Mouse (Mus musculus) heart, embryonic 15.5 days (tissue): ENCODE measurements at regions not wholly inside any gene's neighbourhood (a gene's known extent, or its start where the extent isn't known, plus 50 kb on each side); places are given as distances from the start of the nearest gene placed in this dataset.

ENCODE experiments used
- ATAC-seq: fragments of 200-750 bp; cut with Nextera tagmentation; replicated peaks from 2 replicates; pipeline ENCODE4 v1.8.0; 2017; ENCODE audit warnings: low read depth, moderate TSS enrichment; ENCODE audit not compliant: insufficient number of reproducible peaks, insufficient read depth, low FRiP score
- H3K27ac ChIP-seq: fragments of 300-500 bp; sonication (generic); 2 replicates; pipeline ENCODE4 v1.5.1; 2015; ENCODE audit warnings: mild to moderate bottlenecking, inconsistent platforms
- H3K27me3 ChIP-seq: fragments of 300-500 bp; sonication (generic); 2 replicates; pipeline ENCODE4 v1.6.1; 2015; ENCODE audit warnings: inconsistent platforms
- H3K36me3 ChIP-seq: fragments of 300-500 bp; sonication (generic); 2 replicates; pipeline ENCODE4 v1.6.1; 2015; ENCODE audit warnings: mild to moderate bottlenecking, inconsistent platforms
- H3K4me1 ChIP-seq: fragments of 300-500 bp; sonication (generic); replicated peaks from 2 replicates; pipeline ENCODE4 v1.6.1; 2015; ENCODE audit warnings: inconsistent platforms
- H3K4me2 ChIP-seq: fragments of 300-500 bp; sonication (generic); 2 replicates; pipeline ENCODE4 v1.6.1; 2015; ENCODE audit warnings: inconsistent platforms, mild to moderate bottlenecking, moderate library complexity
- H3K4me3 ChIP-seq: fragments of 300-500 bp; sonication (generic); 2 replicates; pipeline ENCODE4 v1.5.1; 2015; ENCODE audit warnings: mild to moderate bottlenecking, inconsistent platforms
- H3K9ac ChIP-seq: fragments of 300-500 bp; sonication (generic); 2 replicates; pipeline ENCODE4 v1.6.1; 2015; ENCODE audit warnings: mild to moderate bottlenecking, inconsistent platforms
- H3K9me3 ChIP-seq: fragments of 300-500 bp; sonication (generic); replicated peaks from 2 replicates; pipeline ENCODE4 v1.6.1; 2016; ENCODE audit warnings: inconsistent platforms
- WGBS: fragments of 180-500 bp; shearing (Covaris S2); methylation state at CpG from one replicate; pipeline ENCODE4 v1.1.7; 2015; ENCODE audit warnings: mixed read lengths; 5-methylcytosine and 5-hydroxymethylcytosine counted together

DNA sequence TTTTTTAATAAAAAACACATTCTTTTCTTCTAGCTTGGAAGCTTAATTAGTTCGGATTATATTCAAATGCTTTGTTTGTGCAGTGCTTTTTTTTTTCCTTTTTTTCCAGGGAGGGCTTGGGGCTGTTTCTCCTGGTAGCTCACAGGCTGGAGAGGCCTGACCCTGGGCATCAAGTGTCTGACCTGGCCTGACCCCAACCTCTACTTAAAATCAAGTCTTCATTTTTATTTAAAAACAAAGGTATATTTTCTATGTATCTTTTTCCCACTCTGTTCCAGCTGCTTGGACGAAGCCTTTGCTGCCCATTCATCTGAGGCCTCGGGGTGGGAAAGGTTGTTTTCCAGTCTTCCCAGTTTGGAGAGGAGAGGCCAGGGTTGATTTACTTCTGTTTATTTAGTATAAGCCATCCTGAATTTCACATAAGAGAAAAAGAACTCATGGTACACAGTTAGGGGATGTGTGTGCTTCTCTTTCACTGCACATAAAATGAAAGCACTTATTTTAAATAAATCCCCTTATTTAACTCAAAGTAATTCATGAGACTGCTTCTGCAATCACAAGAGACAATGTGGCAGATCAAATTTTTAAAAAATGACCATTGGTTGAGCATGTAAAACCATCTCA, 539.1 kb downstream of the Ptprc start:
- 74% methylated on average over 3 of the region's 3 CpGs for WGBS
- Histone ChIP-seq H3K4me1 (no peaks in the 10 kb centered on the region), H3K27ac (no peak overlapping the region), H3K4me3 (no peak overlapping the region), H3K9me3 (no peaks in the 10 kb centered on the region), H3K36me3 (no peaks in the 10 kb centered on the region), H3K4me2 (no peak overlapping the region), H3K9ac (no peak overlapping the region), H3K27me3 (no peaks in the 10 kb centered on the region)
- ATAC-seq = no peak

DNA sequence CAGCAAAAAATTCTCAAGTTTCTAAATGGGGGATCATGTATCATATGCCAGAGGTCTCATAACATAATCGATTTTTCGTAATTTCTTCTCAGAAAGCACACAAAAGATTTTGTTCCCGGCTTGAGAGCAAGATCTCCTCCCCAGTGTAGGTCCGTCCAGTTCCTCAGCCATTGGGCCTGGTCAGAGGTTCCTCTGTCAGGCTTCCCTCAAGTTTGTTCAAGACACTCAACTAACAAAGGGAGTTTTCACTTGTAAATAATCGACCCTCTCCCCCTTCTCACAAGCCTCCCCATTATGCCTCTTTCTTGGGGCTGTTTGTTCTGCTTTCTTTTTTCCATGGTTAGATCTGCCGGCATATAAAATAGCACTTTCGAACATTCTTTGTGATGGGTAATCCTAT, 539.7 kb downstream of the Ptprc start:
- no peak overlapping the region for H3K27ac ChIP-seq
- WGBS = 78% methylated on average over 7 of the region's 7 CpGs
- no peak overlapping the region for H3K9ac ChIP-seq
- ATAC-seq = no peak
- no peaks in the 10 kb centered on the region for H3K36me3 ChIP-seq
- H3K27me3 ChIP-seq = no peaks in the 10 kb centered on the region
- H3K4me3 ChIP-seq = no peak overlapping the region
- no peaks in the 10 kb centered on the region for H3K9me3 ChIP-seq
- no peaks in the 10 kb centered on the region for H3K4me1 ChIP-seq
- H3K4me2 ChIP-seq = no peak overlapping the region

DNA sequence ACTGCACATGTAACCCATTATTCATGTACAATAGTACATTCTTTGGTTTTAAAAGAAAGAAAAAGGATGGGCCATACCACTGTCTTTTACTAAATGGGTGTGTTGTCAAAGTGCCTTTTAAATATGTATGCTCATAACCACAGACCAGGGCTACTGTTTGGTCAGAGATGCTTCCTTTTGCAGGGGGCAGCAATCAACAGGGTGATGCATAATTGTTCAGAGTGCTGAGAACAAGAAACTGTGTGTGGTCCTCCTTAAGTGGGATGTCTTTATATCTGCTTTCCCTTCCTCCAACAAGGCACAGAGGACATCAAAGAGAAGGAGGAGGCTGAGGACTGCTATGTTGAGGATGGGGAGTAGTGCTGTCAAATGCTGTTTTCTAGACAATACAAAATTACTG, 544.0 kb downstream of the Ptprc start:
- Histone ChIP-seq H3K4me3 (no peak overlapping the region), H3K4me2 (no peak overlapping the region), H3K27me3 (no peaks in the 10 kb centered on the region), H3K9me3 (no peaks in the 10 kb centered on the region), H3K36me3 (no peaks in the 10 kb centered on the region), H3K27ac (no peak overlapping the region), H3K9ac (no peak overlapping the region), H3K4me1 (no peaks in the 10 kb centered on the region)
- ATAC-seq = no peak

DNA sequence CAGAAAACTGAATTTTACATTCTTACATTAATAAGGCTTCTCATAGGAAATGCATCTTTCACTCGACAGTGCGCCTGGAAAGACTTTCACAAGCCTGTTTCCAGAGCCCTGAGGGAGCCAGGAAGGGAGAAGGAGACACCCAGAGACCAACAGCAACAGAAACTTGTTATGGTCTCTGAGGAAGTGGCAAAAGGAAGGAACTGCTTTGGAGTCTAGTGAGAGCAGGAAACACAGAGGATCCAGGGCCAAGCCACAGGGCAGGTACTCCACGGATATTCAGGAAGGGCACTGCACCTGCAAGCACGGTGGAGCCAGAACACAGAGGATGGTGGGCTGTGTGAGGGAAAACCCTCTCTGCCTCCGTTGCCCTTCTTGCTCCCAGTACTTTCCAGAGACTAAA, 554.8 kb downstream of the Ptprc start:
- Histone ChIP-seq H3K4me1 (0 out of 2 replicates have a peak, but pooled peaks cover 5% of the 10 kb centered on the region), H3K9ac (no peak overlapping the region), H3K36me3 (no peaks in the 10 kb centered on the region), H3K9me3 (no peaks in the 10 kb centered on the region), H3K4me2 (no peak overlapping the region), H3K27ac (peak overlapping the region; percentile 34), H3K4me3 (no peak overlapping the region), H3K27me3 (no peaks in the 10 kb centered on the region)
- ATAC-seq = no peak
- 65% methylated on average over 5 of the region's 5 CpGs for WGBS

DNA sequence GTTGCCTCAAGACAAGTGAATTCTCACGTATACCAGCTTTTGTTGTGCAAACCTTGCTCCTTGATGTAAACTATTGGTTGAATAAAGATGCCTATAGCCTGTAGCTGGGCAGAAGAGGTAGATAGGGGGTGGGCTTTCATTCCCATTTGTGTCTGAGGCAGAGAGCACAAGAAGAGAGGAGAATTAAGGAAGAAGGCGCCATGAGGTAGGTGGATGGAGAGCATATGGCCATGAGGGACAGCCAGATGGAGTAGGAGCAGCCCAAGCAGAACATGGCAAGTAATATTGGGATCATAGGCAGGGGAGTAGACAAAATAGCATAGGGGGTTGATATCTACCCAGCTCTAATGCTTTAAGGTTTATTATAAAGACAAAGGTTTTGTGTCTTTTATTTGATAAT, 557.3 kb downstream of the Ptprc start:
- Histone ChIP-seq H3K4me2 (no peak overlapping the region), H3K36me3 (no peaks in the 10 kb centered on the region), H3K4me3 (no peak overlapping the region), H3K9ac (no peak overlapping the region), H3K4me1 (0 out of 2 replicates have a peak, but pooled peaks cover 5% of the 10 kb centered on the region), H3K27me3 (no peaks in the 10 kb centered on the region), H3K9me3 (no peaks in the 10 kb centered on the region), H3K27ac (no peak overlapping the region)
- ATAC-seq = no peak
- 90% methylated on average over 2 of the region's 2 CpGs for WGBS

DNA sequence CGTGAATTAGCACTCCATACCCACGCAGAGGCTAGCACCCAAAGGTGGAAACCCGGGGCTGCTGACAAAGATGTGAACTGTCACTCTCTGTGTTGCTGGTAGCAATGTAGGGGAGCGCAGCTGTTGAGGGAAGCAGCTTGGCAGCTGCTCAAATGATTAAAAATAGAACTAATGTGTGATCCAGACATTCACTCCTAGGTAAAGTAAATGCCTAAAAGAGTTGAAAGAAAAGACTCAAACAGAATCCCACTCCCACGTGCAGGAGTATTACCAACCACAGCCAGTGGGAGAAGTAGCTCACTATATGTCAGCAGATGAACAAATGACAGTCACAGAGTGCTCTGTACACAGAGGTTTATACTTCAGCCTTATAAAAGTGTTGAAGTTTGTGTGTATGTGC, 558.0 kb downstream of the Ptprc start:
- H3K27me3 ChIP-seq = no peaks in the 10 kb centered on the region
- no peak overlapping the region for H3K4me3 ChIP-seq
- 0 out of 2 replicates have a peak, but pooled peaks cover 5% of the 10 kb centered on the region for H3K4me1 ChIP-seq
- peak; percentile 67; the same call in 1 of the 2 replicates for ATAC-seq
- H3K4me2 ChIP-seq = no peak overlapping the region; the same call in 1 of the 2 replicates
- H3K27ac ChIP-seq = peak overlapping the region; percentile 18
- no peaks in the 10 kb centered on the region for H3K36me3 ChIP-seq
- 29% methylated on average over 5 of the region's 5 CpGs for WGBS
- H3K9ac ChIP-seq = no peak overlapping the region
- H3K9me3 ChIP-seq = no peaks in the 10 kb centered on the region

DNA sequence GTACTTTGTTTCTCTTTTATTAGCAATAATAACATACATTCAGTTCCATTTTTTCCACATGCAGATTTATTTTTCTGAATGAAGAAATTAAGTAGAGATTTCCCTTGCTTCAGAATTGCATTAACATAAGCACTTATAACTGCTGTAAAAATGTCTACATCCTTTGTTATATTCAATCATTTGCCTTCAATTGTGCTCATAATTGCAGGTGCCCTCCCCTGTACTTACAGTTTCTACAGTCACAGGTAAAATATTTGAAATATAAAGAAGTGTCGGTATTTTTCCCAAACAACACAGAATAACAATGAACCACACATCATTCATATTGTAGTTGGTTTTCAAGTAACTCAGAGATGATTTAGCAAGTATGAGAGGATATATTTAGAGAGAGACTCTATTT, 568.8 kb downstream of the Ptprc start:
- no peak for ATAC-seq
- WGBS = 80% methylated on average over 1 of the region's 1 CpGs
- no peak overlapping the region for H3K27ac ChIP-seq
- H3K4me3 ChIP-seq = no peak overlapping the region
- no peaks in the 10 kb centered on the region for H3K9me3 ChIP-seq
- H3K36me3 ChIP-seq = no peaks in the 10 kb centered on the region
- no peaks in the 10 kb centered on the region for H3K27me3 ChIP-seq
- H3K4me2 ChIP-seq = no peak overlapping the region
- no peaks in the 10 kb centered on the region for H3K4me1 ChIP-seq
- H3K9ac ChIP-seq = no peak overlapping the region

DNA sequence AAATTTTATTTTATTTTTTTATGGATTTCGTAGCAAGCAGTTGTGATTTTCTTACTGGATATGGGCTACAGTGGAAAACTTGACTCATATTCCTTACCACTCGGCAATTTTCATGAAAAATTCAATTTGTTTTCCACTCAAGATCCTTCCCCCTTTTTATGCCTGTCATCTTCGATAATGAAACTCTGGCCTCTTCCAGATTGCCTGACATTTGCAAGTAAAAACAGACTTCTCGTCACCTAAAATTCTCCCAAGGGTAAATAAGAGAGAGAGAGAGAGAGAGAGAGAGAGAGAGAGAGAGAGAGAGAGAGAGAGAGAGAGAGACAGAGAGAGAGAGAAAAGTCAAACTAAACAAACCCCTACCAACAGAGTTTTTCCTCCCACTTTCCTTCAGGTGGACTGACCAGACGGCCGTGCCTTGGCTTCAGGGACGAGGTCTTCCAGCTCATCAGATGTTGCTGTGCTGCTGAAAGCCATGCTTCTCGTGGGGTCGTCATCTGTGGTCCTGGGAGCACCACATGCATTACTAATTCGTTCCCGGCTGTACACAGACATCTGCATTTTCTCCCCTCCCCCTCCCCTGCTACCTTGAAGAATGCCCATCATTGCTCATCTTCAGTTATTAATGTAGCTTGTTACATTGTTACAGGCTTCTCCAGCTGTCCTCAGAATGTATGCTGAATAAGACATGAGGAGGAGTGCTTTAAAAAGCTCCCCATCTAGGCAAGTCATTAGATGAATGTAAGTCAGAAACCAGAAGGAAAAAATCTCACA, 569.4 kb downstream of the Ptprc start:
- ATAC-seq = no peak
- H3K27ac ChIP-seq = no peak overlapping the region
- WGBS = 59% methylated on average over 11 of the region's 11 CpGs
- no peaks in the 10 kb centered on the region for H3K27me3 ChIP-seq
- H3K9me3 ChIP-seq = no peaks in the 10 kb centered on the region
- H3K9ac ChIP-seq = no peak overlapping the region
- no peak overlapping the region for H3K4me2 ChIP-seq
- H3K36me3 ChIP-seq = no peaks in the 10 kb centered on the region
- H3K4me1 ChIP-seq = no peaks in the 10 kb centered on the region
- no peak overlapping the region for H3K4me3 ChIP-seq

DNA sequence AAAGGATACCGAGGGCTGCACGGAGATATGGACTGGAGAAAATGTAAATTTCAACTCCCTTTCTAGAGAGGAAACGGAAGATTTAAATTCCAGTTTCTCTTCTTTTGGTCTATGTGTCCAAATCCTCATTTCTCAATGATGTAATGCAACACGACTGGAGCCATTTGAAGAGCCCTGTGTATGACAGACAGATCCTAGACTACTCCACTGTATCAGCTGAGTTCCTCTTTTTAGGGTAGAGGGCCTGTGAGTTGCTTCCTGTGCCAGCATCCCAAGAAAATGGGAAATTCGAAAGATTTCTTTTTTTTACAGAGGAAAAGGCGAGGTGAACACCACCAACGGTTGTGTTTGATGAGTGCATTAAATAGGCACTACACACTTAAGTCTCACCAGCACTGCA, 581.8 kb downstream of the Ptprc start:
- no peaks in the 10 kb centered on the region for H3K9me3 ChIP-seq
- no peaks in the 10 kb centered on the region for H3K36me3 ChIP-seq
- no peak overlapping the region for H3K9ac ChIP-seq
- no peak overlapping the region for H3K4me3 ChIP-seq
- peaks cover 7% of the 10 kb centered on the region; the same call in 1 of the 2 replicates for H3K4me1 ChIP-seq
- no peak for ATAC-seq
- no peaks in the 10 kb centered on the region for H3K27me3 ChIP-seq
- H3K4me2 ChIP-seq = no peak overlapping the region
- no peak overlapping the region for H3K27ac ChIP-seq
- 86% methylated on average over 7 of the region's 7 CpGs for WGBS

DNA sequence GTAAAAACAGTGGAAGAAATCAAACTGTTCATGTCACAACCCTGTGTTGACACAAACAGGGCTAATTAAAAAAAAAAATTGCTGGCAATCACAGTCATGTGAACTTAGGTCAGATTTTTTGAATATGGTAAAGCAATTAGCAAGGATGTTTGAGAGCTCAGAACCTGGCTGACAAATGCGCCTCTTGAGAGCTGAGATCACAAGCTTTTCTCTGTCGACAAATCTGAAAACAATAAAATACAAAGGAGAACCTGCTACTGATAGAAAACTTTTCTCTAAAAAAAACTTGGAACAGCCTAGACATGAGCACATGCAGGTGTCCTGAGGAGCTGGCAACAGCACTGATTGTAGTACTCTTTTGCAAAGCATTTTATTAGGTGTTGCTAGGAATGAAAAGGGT, 583.6 kb downstream of the Ptprc start:
- no peaks in the 10 kb centered on the region for H3K27me3 ChIP-seq
- peak overlapping the region; percentile 18; the same call in 1 of the 2 replicates for H3K27ac ChIP-seq
- 62% methylated on average over 2 of the region's 2 CpGs for WGBS
- no peak overlapping the region for H3K9ac ChIP-seq
- no peaks in the 10 kb centered on the region for H3K36me3 ChIP-seq
- H3K4me2 ChIP-seq = no peak overlapping the region
- no peaks in the 10 kb centered on the region for H3K9me3 ChIP-seq
- ATAC-seq = no peak
- peaks cover 17% of the 10 kb centered on the region for H3K4me1 ChIP-seq
- H3K4me3 ChIP-seq = no peak overlapping the region

DNA sequence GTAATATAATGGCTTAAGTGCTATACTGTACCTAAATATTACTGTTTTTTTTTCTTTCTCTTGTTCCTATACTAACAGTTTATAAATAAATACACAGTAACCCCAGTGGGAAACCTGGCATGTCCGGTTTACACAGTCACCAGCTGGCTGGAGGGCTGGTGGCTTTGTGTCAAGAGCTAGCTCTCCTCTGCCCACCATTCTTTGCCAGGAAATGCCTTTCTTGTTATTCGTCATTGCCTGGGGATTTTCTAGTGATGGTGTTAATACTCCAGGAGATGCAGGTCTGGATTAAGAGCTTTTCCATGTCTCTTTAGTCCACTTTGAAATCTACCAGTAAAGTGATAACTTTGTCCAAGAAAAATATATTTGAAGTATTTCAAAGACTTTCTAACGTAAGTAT, 584.2 kb downstream of the Ptprc start:
- H3K27me3 ChIP-seq = no peaks in the 10 kb centered on the region
- H3K9ac ChIP-seq = no peak overlapping the region
- H3K4me2 ChIP-seq = no peak overlapping the region
- H3K9me3 ChIP-seq = no peaks in the 10 kb centered on the region
- no peak overlapping the region for H3K4me3 ChIP-seq
- WGBS = 35% methylated on average over 3 of the region's 3 CpGs
- no peak overlapping the region for H3K27ac ChIP-seq
- no peak for ATAC-seq
- peaks cover 17% of the 10 kb centered on the region for H3K4me1 ChIP-seq
- H3K36me3 ChIP-seq = no peaks in the 10 kb centered on the region
